Mouse (Mus musculus): ENCODE results near the gene Hba-a2. TPM values are rescaled to one million over a fixed set of nuclear protein-coding genes. Genes with fewer than 3 reads are reported as not detected.
"Not testable (repeated sequence)": the region's sequence is repeated elsewhere in the genome, so short reads cannot be mapped to it uniquely, and the experiment has no call there.

Hba-a2 gene
- polyA plus RNA-seq, 1 experiment from 2014 or later, result 18,270 TPM

GRCm38 (mm10) chr11:32277736-32278457, 18.4 kb upstream of the Hba-a2 start:
- Histone ChIP-seq H3K9me3 (ENCODE audit: control insufficient read depth, low read length) (no peaks in the 10 kb centered on the region), H3K4me3 (ENCODE audit: low read depth, low read length) (no peak overlapping the region), H3K4me2 (ENCODE audit: low read depth, low read length) (no peak overlapping the region), H3K27ac (replicated peaks; ENCODE audit: low read depth, low read length) (no peak overlapping the region), H3K9ac (ENCODE audit: low read depth, low read length) (no peak overlapping the region), H3K4me1 (ENCODE audit: control insufficient read depth, insufficient read depth, low read length) (no peaks in the 10 kb centered on the region), H3K27me3 (replicated peaks; ENCODE audit: control insufficient read depth, insufficient read depth, low read length) (peaks cover 4% of the 10 kb centered on the region), H3K36me3 (ENCODE audit: control insufficient read depth, insufficient read depth, low read length) (no peaks in the 10 kb centered on the region)
- no peak for ATAC-seq (ENCODE audit: low read depth)
- DNase-seq (ENCODE audit: low spot score), result no peak
- WGBS, result 73% methylated on average over 21 of the region's 21 CpGs

GRCm38 (mm10) chr11:32278458-32278957, 17.8 kb upstream of the Hba-a2 start:
- Histone ChIP-seq H3K36me3 (ENCODE audit: control insufficient read depth, insufficient read depth, low read length) (no peaks in the 10 kb centered on the region), H3K4me1 (ENCODE audit: control insufficient read depth, insufficient read depth, low read length) (no peaks in the 10 kb centered on the region), H3K4me3 (ENCODE audit: low read depth, low read length) (no peak overlapping the region), H3K27ac (replicated peaks; ENCODE audit: low read depth, low read length) (no peak overlapping the region), H3K9me3 (ENCODE audit: control insufficient read depth, low read length) (no peaks in the 10 kb centered on the region), H3K4me2 (ENCODE audit: low read depth, low read length) (no peak overlapping the region), H3K27me3 (replicated peaks; ENCODE audit: control insufficient read depth, insufficient read depth, low read length) (peaks cover 4% of the 10 kb centered on the region), H3K9ac (ENCODE audit: low read depth, low read length) (no peak overlapping the region)
- DNase-seq (ENCODE audit: low spot score) (no peak), ATAC-seq (ENCODE audit: low read depth) (no peak)
- WGBS, result 82% methylated on average over 12 of the region's 12 CpGs

GRCm38 (mm10) chr11:32280646-32281045, 15.6 kb upstream of the Hba-a2 start:
- no peak overlapping the region for H3K9ac ChIP-seq (ENCODE audit: low read depth, low read length)
- WGBS, result 68% methylated on average over 2 of the region's 2 CpGs
- H3K4me3 ChIP-seq (ENCODE audit: low read depth, low read length), result no peak overlapping the region
- peaks cover 4% of the 10 kb centered on the region for H3K27me3 ChIP-seq (replicated peaks; ENCODE audit: control insufficient read depth, insufficient read depth, low read length)
- H3K27ac ChIP-seq (replicated peaks; ENCODE audit: low read depth, low read length), result no peak overlapping the region
- no peaks in the 10 kb centered on the region for H3K36me3 ChIP-seq (ENCODE audit: control insufficient read depth, insufficient read depth, low read length)
- no peak for ATAC-seq (ENCODE audit: low read depth)
- DNase-seq (ENCODE audit: low spot score), result no peak
- no peaks in the 10 kb centered on the region for H3K4me1 ChIP-seq (ENCODE audit: control insufficient read depth, insufficient read depth, low read length)
- no peaks in the 10 kb centered on the region for H3K9me3 ChIP-seq (ENCODE audit: control insufficient read depth, low read length)
- no peak overlapping the region for H3K4me2 ChIP-seq (ENCODE audit: low read depth, low read length)

- H3K9ac ChIP-seq (ENCODE audit: low read depth, low read length), result no peak overlapping the region
- H3K9me3 ChIP-seq (ENCODE audit: control insufficient read depth, low read length), result no peaks in the 10 kb centered on the region
- no peak for ATAC-seq (ENCODE audit: low read depth)
- WGBS, result 78% methylated on average over 1 of the region's 1 CpGs
- H3K36me3 ChIP-seq (ENCODE audit: control insufficient read depth, insufficient read depth, low read length), result no peaks in the 10 kb centered on the region
- H3K27me3 ChIP-seq (replicated peaks; ENCODE audit: control insufficient read depth, insufficient read depth, low read length), result peaks cover 4% of the 10 kb centered on the region
- H3K4me1 ChIP-seq (ENCODE audit: control insufficient read depth, insufficient read depth, low read length), result no peaks in the 10 kb centered on the region
- no peak overlapping the region for H3K4me3 ChIP-seq (ENCODE audit: low read depth, low read length)
- no peak for DNase-seq (ENCODE audit: low spot score)
- no peak overlapping the region for H3K27ac ChIP-seq (replicated peaks; ENCODE audit: low read depth, low read length)
- no peak overlapping the region for H3K4me2 ChIP-seq (ENCODE audit: low read depth, low read length)
Observed at GRCm38 (mm10) chr11:32281416-32282144, 14.7 kb upstream of the Hba-a2 start.

GRCm38 (mm10) chr11:32283091-32283777, 13.1 kb upstream of the Hba-a2 start, which contains the start of gene Hba-a1:
Hba-a1 (plus strand) TSS chr11:32283511.
- H3K4me3 ChIP-seq (ENCODE audit: low read depth, low read length); H3K27me3 ChIP-seq (replicated peaks; ENCODE audit: control insufficient read depth, insufficient read depth, low read length); H3K9me3 ChIP-seq (ENCODE audit: control insufficient read depth, low read length); H3K36me3 ChIP-seq (ENCODE audit: control insufficient read depth, insufficient read depth, low read length); ATAC-seq (ENCODE audit: low read depth); H3K4me2 ChIP-seq (ENCODE audit: low read depth, low read length); H3K27ac ChIP-seq (replicated peaks; ENCODE audit: low read depth, low read length); H3K4me1 ChIP-seq (ENCODE audit: control insufficient read depth, insufficient read depth, low read length); DNase-seq (ENCODE audit: low spot score); H3K9ac ChIP-seq (ENCODE audit: low read depth, low read length): not testable (repeated sequence)
- 50% methylated on average over 1 of the region's 5 CpGs for WGBS

- not testable (repeated sequence) for H3K27me3 ChIP-seq (replicated peaks; ENCODE audit: control insufficient read depth, insufficient read depth, low read length); H3K9ac ChIP-seq (ENCODE audit: low read depth, low read length); H3K4me3 ChIP-seq (ENCODE audit: low read depth, low read length); H3K4me2 ChIP-seq (ENCODE audit: low read depth, low read length); DNase-seq (ENCODE audit: low spot score); H3K36me3 ChIP-seq (ENCODE audit: control insufficient read depth, insufficient read depth, low read length); H3K4me1 ChIP-seq (ENCODE audit: control insufficient read depth, insufficient read depth, low read length); H3K9me3 ChIP-seq (ENCODE audit: control insufficient read depth, low read length); H3K27ac ChIP-seq (replicated peaks; ENCODE audit: low read depth, low read length); ATAC-seq (ENCODE audit: low read depth)
- WGBS, result 46% methylated on average over 2 of the region's 2 CpGs
Observed at GRCm38 (mm10) chr11:32284582-32284981, 11.7 kb upstream of the Hba-a2 start.

GRCm38 (mm10) chr11:32285031-32285775, 11.1 kb upstream of the Hba-a2 start:
- H3K27me3 ChIP-seq (replicated peaks; ENCODE audit: control insufficient read depth, insufficient read depth, low read length), result peaks cover 5% of the 10 kb centered on the region; the same call in 1 of the 2 replicates
- H3K9ac ChIP-seq (ENCODE audit: low read depth, low read length), result no peak overlapping the region
- no peaks in the 10 kb centered on the region for H3K4me1 ChIP-seq (ENCODE audit: control insufficient read depth, insufficient read depth, low read length)
- WGBS, result 78% methylated on average over 7 of the region's 7 CpGs
- H3K27ac ChIP-seq (replicated peaks; ENCODE audit: low read depth, low read length), result no peak overlapping the region
- no peak overlapping the region for H3K4me2 ChIP-seq (ENCODE audit: low read depth, low read length)
- ATAC-seq (ENCODE audit: low read depth) (no peak), DNase-seq (ENCODE audit: low spot score) (no peak)
- H3K4me3 ChIP-seq (ENCODE audit: low read depth, low read length), result no peak overlapping the region
- no peaks in the 10 kb centered on the region for H3K36me3 ChIP-seq (ENCODE audit: control insufficient read depth, insufficient read depth, low read length)
- no peaks in the 10 kb centered on the region for H3K9me3 ChIP-seq (ENCODE audit: control insufficient read depth, low read length)

GRCm38 (mm10) chr11:32285887-32286286, 10.4 kb upstream of the Hba-a2 start:
- not testable (repeated sequence) for DNase-seq (ENCODE audit: low spot score); H3K27ac ChIP-seq (replicated peaks; ENCODE audit: low read depth, low read length); ATAC-seq (ENCODE audit: low read depth); H3K9me3 ChIP-seq (ENCODE audit: control insufficient read depth, low read length); H3K4me3 ChIP-seq (ENCODE audit: low read depth, low read length); H3K9ac ChIP-seq (ENCODE audit: low read depth, low read length); H3K4me1 ChIP-seq (ENCODE audit: control insufficient read depth, insufficient read depth, low read length); H3K27me3 ChIP-seq (replicated peaks; ENCODE audit: control insufficient read depth, insufficient read depth, low read length); H3K4me2 ChIP-seq (ENCODE audit: low read depth, low read length); H3K36me3 ChIP-seq (ENCODE audit: control insufficient read depth, insufficient read depth, low read length)
